Mouse (Mus musculus) myocyte (in vitro differentiated cells): Measurements from ENCODE around the gene Scd2. TPM values are rescaled to one million over a fixed set of nuclear protein-coding genes. Genes with fewer than 3 reads are reported as not detected.
"Not testable (repeated sequence)": the region's sequence is repeated elsewhere in the genome, so short reads cannot be mapped to it uniquely, and the experiment has no call there.

ENCODE experiments used
- H3K27me3 ChIP-seq: one replicate; pipeline ENCODE4 v1.6.1; 2011; ENCODE audit not compliant: control insufficient read depth, insufficient read depth, insufficient read length
- H3K36me3 ChIP-seq: one replicate; pipeline ENCODE4 v1.6.1; 2011; ENCODE audit not compliant: control insufficient read depth, insufficient read depth
- H3K4me2 ChIP-seq: one replicate; pipeline ENCODE4 v1.6.1; 2011; ENCODE audit warnings: low read depth, control low read depth
- H3K4me3 ChIP-seq: one replicate; pipeline ENCODE4 v1.5.1; 2011; ENCODE audit warnings: mild to moderate bottlenecking, control low read depth, moderate library complexity
- H3K79me2 ChIP-seq: one replicate; pipeline ENCODE4 v1.6.1; 2011; ENCODE audit not compliant: control insufficient read depth, insufficient read depth
- H3ac ChIP-seq: one replicate; pipeline ENCODE4 v1.6.1; 2011; ENCODE audit not compliant: control insufficient read depth, insufficient read length
- CEBPB ChIP-seq: IDR thresholded peaks from 2 replicates; pipeline ENCODE4 v1.6.1; 2011; ENCODE audit warnings: mild to moderate bottlenecking, moderate library complexity; ENCODE audit not compliant: poor library complexity, insufficient read depth, severe bottlenecking
- E2F4 ChIP-seq: IDR thresholded peaks from one replicate; pipeline ENCODE4 v1.6.1; 2011; ENCODE audit warnings: mild to moderate bottlenecking, control low read depth, moderate library complexity; ENCODE audit not compliant: insufficient read depth
- MAX ChIP-seq: IDR thresholded peaks from one replicate; pipeline ENCODE4 v1.6.1; 2011; ENCODE audit warnings: low read depth, mild to moderate bottlenecking, control low read depth
- MYOD1 ChIP-seq, 3 experiments: IDR thresholded peaks; one replicate each; pipeline ENCODE4 v1.6.1; 2011; ENCODE audit warnings: control low read depth in 2 of 3, low read depth in 2 of 3, mild to moderate bottlenecking in 2 of 3, moderate library complexity in 1 of 3; ENCODE audit not compliant: insufficient read length in 2 of 3, control insufficient read depth in 1 of 3
- MYOG ChIP-seq, 3 experiments: IDR thresholded peaks; one replicate each; pipeline ENCODE4 v1.6.1; 2011; ENCODE audit warnings: control low read depth in 2 of 3, low read depth in 2 of 3, mild to moderate bottlenecking in 2 of 3; ENCODE audit not compliant: insufficient read length in 2 of 3, control insufficient read depth in 1 of 3, insufficient read depth in 1 of 3
- POLR2A ChIP-seq: IDR thresholded peaks from one replicate; pipeline ENCODE4 v1.6.1; 2011; ENCODE audit warnings: low read depth, mild to moderate bottlenecking, control low read depth, moderate library complexity; ENCODE audit not compliant: insufficient read length
- POLR2AphosphoS2 ChIP-seq: IDR thresholded peaks from one replicate; pipeline ENCODE4 v1.6.1; 2011; ENCODE audit warnings: low read depth, control low read depth; ENCODE audit not compliant: insufficient read length
- REST ChIP-seq: IDR thresholded peaks from one replicate; pipeline ENCODE4 v1.6.1; 2011; ENCODE audit warnings: mild to moderate bottlenecking, control low read depth, moderate library complexity; ENCODE audit not compliant: insufficient read depth, insufficient read length
- SRF ChIP-seq: IDR thresholded peaks from one replicate; pipeline ENCODE4 v1.6.1; 2011; ENCODE audit warnings: low read depth; ENCODE audit not compliant: control insufficient read depth, insufficient read length
- TCF12 ChIP-seq: IDR thresholded peaks from one replicate; pipeline ENCODE4 v1.6.1; 2011; ENCODE audit warnings: mild to moderate bottlenecking, control low read depth; ENCODE audit not compliant: poor library complexity, insufficient read depth, severe bottlenecking
- TCF3 ChIP-seq: IDR thresholded peaks from one replicate; pipeline ENCODE4 v1.6.1; 2011; ENCODE audit warnings: low read depth, control low read depth; ENCODE audit not compliant: insufficient read length
- USF1 ChIP-seq: IDR thresholded peaks from one replicate; pipeline ENCODE4 v1.6.1; 2011; ENCODE audit warnings: low read depth, mild to moderate bottlenecking, control low read depth, moderate library complexity
- polyA plus RNA-seq: library from polyadenylated mRNA; unstranded; fragments of >200 nt; fragmentation: generic; extraction: Trizol; gene quantifications from one replicate; pipeline ENCODE4 v1.2.1, GENCODE M21; 2012; ENCODE audit warnings: missing spikeins

The Scd2 gene
- polyA plus RNA-seq, 1 experiment: 868 TPM

DNA sequence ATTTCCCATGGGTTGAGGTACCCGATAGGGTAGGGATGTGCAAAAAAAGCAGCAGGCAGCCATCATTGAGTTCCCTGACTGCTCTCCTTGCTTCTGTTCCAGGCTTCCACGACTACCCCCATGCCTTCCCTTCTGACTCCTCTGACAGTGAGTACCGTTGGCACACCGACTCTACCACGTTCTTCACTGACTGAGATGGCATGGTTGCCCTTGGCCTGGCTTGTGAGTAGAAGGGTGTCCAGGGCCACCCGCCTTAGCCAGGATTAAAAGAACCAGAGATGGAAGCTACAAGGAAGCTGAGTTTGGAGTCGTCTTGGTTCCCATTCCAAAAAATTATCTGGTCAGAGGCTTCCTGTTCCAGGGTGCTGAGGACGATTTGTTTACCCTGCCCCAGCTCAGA is 15.5 kb upstream of the Scd2 start:
- TF ChIP-seq USF1: no peak
- TF ChIP-seq MYOG (IDR thresholded peaks at IDR 0.05; ENCODE audit: control insufficient read depth in 1 of 3, insufficient read depth in 1 of 3, insufficient read length in 2 of 3, low read depth in 2 of 3): no peak
- TF ChIP-seq E2F4: no peak
- TF ChIP-seq MAX: no peak
- TF ChIP-seq TCF12: no peak
- no peak for TF ChIP-seq POLR2A
- TF ChIP-seq REST: no peak
- no peak for TF ChIP-seq TCF3
- no peak for TF ChIP-seq SRF
- TF ChIP-seq POLR2AphosphoS2: no peak
- no peak for TF ChIP-seq CEBPB
- TF ChIP-seq MYOD1 (IDR thresholded peaks at IDR 0.05; ENCODE audit: control insufficient read depth in 1 of 3, insufficient read length in 2 of 3, low read depth in 2 of 3): no peak
- H3ac ChIP-seq: no peak overlapping the region
- H3K36me3 ChIP-seq: no peaks in the 10 kb centered on the region
- H3K79me2 ChIP-seq: no peaks in the 10 kb centered on the region
- no peaks in the 10 kb centered on the region for H3K27me3 ChIP-seq
- H3K4me2 ChIP-seq: no peak overlapping the region
- no peak overlapping the region for H3K4me3 ChIP-seq

DNA sequence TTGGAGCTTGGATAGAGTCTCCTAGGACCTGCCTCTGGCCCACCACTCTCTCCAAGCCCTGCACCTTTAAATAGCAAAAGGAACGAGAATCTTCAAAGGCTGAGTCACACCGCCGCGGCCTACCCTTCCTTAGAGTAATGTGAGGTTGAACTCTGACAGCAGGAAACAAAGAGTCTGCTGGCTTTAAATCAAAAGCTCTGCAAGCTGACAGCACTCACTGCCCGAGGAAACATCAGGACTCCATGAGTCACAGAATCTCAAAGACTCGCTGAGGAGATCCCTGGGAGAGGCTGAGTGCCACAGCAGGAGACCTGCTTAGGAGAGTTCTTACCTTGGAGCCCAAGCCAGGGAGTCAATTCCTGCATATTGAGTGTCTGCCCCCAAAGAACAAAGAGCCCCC is 12.7 kb upstream of the Scd2 start:
- Histone ChIP-seq H3K36me3 (no peaks in the 10 kb centered on the region), H3K79me2 (no peaks in the 10 kb centered on the region), H3ac (no peak overlapping the region), H3K27me3 (no peaks in the 10 kb centered on the region), H3K4me3 (no peak overlapping the region), H3K4me2 (peak overlapping the region; percentile 93)
- TF ChIP-seq TCF12: no peak
- TF ChIP-seq POLR2AphosphoS2: no peak
- TF ChIP-seq CEBPB: no peak
- no peak for TF ChIP-seq MAX
- no peak for TF ChIP-seq MYOD1 (IDR thresholded peaks at IDR 0.05; ENCODE audit: control insufficient read depth in 1 of 3, insufficient read length in 2 of 3, low read depth in 2 of 3)
- TF ChIP-seq SRF: no peak
- TF ChIP-seq TCF3: no peak
- TF ChIP-seq E2F4: no peak
- TF ChIP-seq REST: no peak
- TF ChIP-seq POLR2A: no peak
- TF ChIP-seq MYOG (IDR thresholded peaks at IDR 0.05; ENCODE audit: control insufficient read depth in 1 of 3, insufficient read depth in 1 of 3, insufficient read length in 2 of 3, low read depth in 2 of 3): no peak

DNA sequence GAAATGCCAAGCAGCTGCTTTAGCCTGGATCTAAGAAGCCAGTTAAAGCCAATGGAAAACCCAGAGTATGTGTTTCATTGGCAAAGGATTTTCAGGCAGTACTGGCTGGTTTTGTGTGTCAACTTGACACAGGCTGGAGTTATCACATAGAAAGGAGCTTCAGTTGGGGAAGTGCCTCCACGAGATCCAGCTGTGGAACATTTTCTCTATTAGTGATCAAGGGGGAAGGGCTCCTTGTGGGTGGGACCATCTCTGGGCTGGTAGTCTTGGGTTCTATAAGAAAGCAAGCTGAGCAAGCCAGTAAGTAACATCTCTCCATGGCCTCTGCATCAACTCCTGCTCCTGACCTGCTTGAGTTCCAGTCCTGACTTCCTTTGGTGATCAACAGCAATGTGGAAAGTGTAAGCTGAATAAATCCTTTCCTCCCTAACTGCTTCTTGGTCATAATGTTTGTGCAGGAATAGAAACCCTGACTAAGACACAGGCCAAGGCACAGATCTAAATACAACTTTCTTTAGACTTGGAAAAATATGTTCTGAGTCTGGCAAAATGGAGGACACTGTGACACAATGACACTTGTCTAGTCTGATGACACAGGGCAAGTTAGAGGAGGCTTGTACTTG is 11.5 kb upstream of the Scd2 start:
- H3ac ChIP-seq, H3K36me3 ChIP-seq, H3K4me3 ChIP-seq, H3K79me2 ChIP-seq, H3K27me3 ChIP-seq: not testable (repeated sequence)
- H3K4me2 ChIP-seq: peak overlapping the region; percentile 93

- Histone ChIP-seq H3K36me3 (no peaks in the 10 kb centered on the region), H3K4me2 (peak overlapping the region; percentile 95), H3K79me2 (no peaks in the 10 kb centered on the region), H3K27me3 (no peaks in the 10 kb centered on the region), H3K4me3 (no peak overlapping the region), H3ac (no peak overlapping the region)
- TF ChIP-seq SRF: no peak
- TF ChIP-seq POLR2AphosphoS2: no peak
- no peak for TF ChIP-seq REST
- TF ChIP-seq CEBPB: no peak
- TF ChIP-seq TCF3: no peak
- no peak for TF ChIP-seq USF1
- no peak for TF ChIP-seq POLR2A
- no peak for TF ChIP-seq MYOD1 (IDR thresholded peaks at IDR 0.05; ENCODE audit: control insufficient read depth in 1 of 3, insufficient read length in 2 of 3, low read depth in 2 of 3)
- TF ChIP-seq TCF12: no peak
- TF ChIP-seq E2F4: no peak
- TF ChIP-seq MAX: no peak
- no peak for TF ChIP-seq MYOG (IDR thresholded peaks at IDR 0.05; ENCODE audit: control insufficient read depth in 1 of 3, insufficient read depth in 1 of 3, insufficient read length in 2 of 3, low read depth in 2 of 3)
Observed at GRCm38 (mm10) chr19:44282534-44283156, 10.8 kb upstream of the Scd2 start.
